Mouse (Mus musculus): Measurements from ENCODE around the gene Sox5. TPM values are rescaled to one million over a fixed set of nuclear protein-coding genes. Genes with fewer than 3 reads are reported as not detected.
A peak's percentile ranks its signal among the peaks of the same experiment; 100 is the strongest.

Sox5 gene
- total and polyA plus RNA-seq, 3 experiments = 0.08 to 0.47 (median 0.46) TPM

- Histone ChIP-seq H3K9ac (ENCODE audit: insufficient read depth, low read depth) (no peak overlapping the region), H3K36me3 (replicated peaks in 1 of 2; ENCODE audit: control insufficient read depth in 1 of 2, insufficient read depth in 1 of 2, low read length in 1 of 2) (no peaks in the 10 kb centered on the region), H3K4me2 (ENCODE audit: insufficient read depth, low read depth, poor library complexity, severe bottlenecking) (no peak overlapping the region), H3K4me1 (ENCODE audit: control insufficient read depth in 1 of 2, insufficient read depth in 2 of 2) (peaks cover 0 to 17% of the 10 kb centered on the region in 2 experiments; a peak in 2 of 4 replicates), H3K9me3 (replicated peaks; ENCODE audit: low read length) (peaks cover 3% of the 10 kb centered on the region), H3K27ac (ENCODE audit: insufficient read depth, low read depth) (no peak overlapping the region), H3K27me3 (replicated peaks) (no peaks in the 10 kb centered on the region), H3K4me3 (replicated peaks in 1 of 3; ENCODE audit: low read depth in 2 of 3, low read length in 2 of 3, poor library complexity in 1 of 3) (no peak overlapping the region), H3K79me2 (replicated peaks; ENCODE audit: control insufficient read depth, extremely low read depth, insufficient read depth, poor library complexity, severe bottlenecking) (no peaks in the 10 kb centered on the region)
- no peak for DNase-seq (ENCODE audit: extremely low read depth)
- TF ChIP-seq GABPA (IDR thresholded peaks at IDR 0.05; ENCODE audit: insufficient replicate concordance, low read depth, low read length) = no peak
- TF ChIP-seq NRF1 (IDR thresholded peaks at IDR 0.05; ENCODE audit: low read depth, low read length) = no peak
- TF ChIP-seq MEF2A (IDR thresholded peaks at IDR 0.05; ENCODE audit: borderline replicate concordance, low read depth, low read length) = no peak
- no peak for TF ChIP-seq ZMIZ1 (IDR thresholded peaks at IDR 0.05; ENCODE audit: low read depth, low read length)
- TF ChIP-seq JUN (IDR thresholded peaks at IDR 0.05; ENCODE audit: insufficient read depth, low read depth, low read length) = no peak
- no peak for TF ChIP-seq RCOR1 (conservative IDR thresholded peaks at IDR 0.05; ENCODE audit: low read depth, low read length)
- TF ChIP-seq CHD2 (IDR thresholded peaks at IDR 0.05; ENCODE audit: low read length) = no peak
- TF ChIP-seq CHD1 (IDR thresholded peaks at IDR 0.05; ENCODE audit: low read depth, low read length) = no peak
- TF ChIP-seq ETS1 (conservative IDR thresholded peaks at IDR 0.05; ENCODE audit: low read depth, low read length) = no peak
- no peak for TF ChIP-seq SIN3A (IDR thresholded peaks at IDR 0.05; ENCODE audit: low read length)
- TF ChIP-seq USF1 (IDR thresholded peaks at IDR 0.05; ENCODE audit: low read depth, low read length) = no peak
- no peak for TF ChIP-seq ZKSCAN1 (IDR thresholded peaks at IDR 0.05; ENCODE audit: borderline replicate concordance, low read depth, low read length)
- no peak for TF ChIP-seq SMC3 (IDR thresholded peaks at IDR 0.05; ENCODE audit: low read depth, low read length)
- in situ Hi-C loops (cut with MboI; ENCODE audit: low pct_ligation_motif_present, low pct_unique_long_range_greater_than_20kb, low sequenced_read_pairs) (no loop called here), dilution Hi-C loops (cut with MboI; ENCODE audit: extremely low pct_ligation_motif_present, extremely low pct_unique_long_range_greater_than_20kb, low sequenced_read_pairs) (no loop called here)
These were observed 35.3 kb downstream of the Sox5 start for GRCm38 (mm10) chr6:144746436-144746835.

GRCm38 (mm10) chr6:144742559-144742958 lies 39.2 kb downstream of the Sox5 start:
- peak overlapping the region; percentile 4; the same call in 1 of the 2 replicates for H3K4me2 ChIP-seq (ENCODE audit: insufficient read depth, low read depth, poor library complexity, severe bottlenecking)
- H3K9ac ChIP-seq (ENCODE audit: insufficient read depth, low read depth) = no peak overlapping the region
- no peaks in the 10 kb centered on the region for H3K27me3 ChIP-seq (replicated peaks)
- DNase-seq (ENCODE audit: extremely low read depth) = peak; percentile 23
- no peaks in the 10 kb centered on the region for H3K36me3 ChIP-seq (replicated peaks in 1 of 2; ENCODE audit: control insufficient read depth in 1 of 2, insufficient read depth in 1 of 2, low read length in 1 of 2)
- in situ Hi-C loops (cut with MboI; ENCODE audit: low pct_ligation_motif_present, low pct_unique_long_range_greater_than_20kb, low sequenced_read_pairs) = no loop called here
- H3K9me3 ChIP-seq (replicated peaks; ENCODE audit: low read length) = peaks cover 3% of the 10 kb centered on the region
- no peak for TF ChIP-seq EP300 (IDR thresholded peaks at IDR 0.05; ENCODE audit: low read length)
- TF ChIP-seq POLR2AphosphoS2 (IDR thresholded peaks at IDR 0.05; ENCODE audit: low read depth, low read length) = no peak
- 0 out of 2 replicates have a peak, but pooled peaks have one; percentile 39 for TF ChIP-seq ZNF384 (IDR thresholded peaks at IDR 0.05; ENCODE audit: low read depth, low read length)
- no peak overlapping the region for H3K4me3 ChIP-seq (replicated peaks in 1 of 3; ENCODE audit: low read depth in 2 of 3, low read length in 2 of 3, poor library complexity in 1 of 3)
- dilution Hi-C loops (cut with MboI; ENCODE audit: extremely low pct_ligation_motif_present, extremely low pct_unique_long_range_greater_than_20kb, low sequenced_read_pairs) = no loop called here
- no peaks in the 10 kb centered on the region for H3K79me2 ChIP-seq (replicated peaks; ENCODE audit: control insufficient read depth, extremely low read depth, insufficient read depth, poor library complexity, severe bottlenecking)
- H3K27ac ChIP-seq (ENCODE audit: insufficient read depth, low read depth) = no peak overlapping the region
- peaks cover 0 to 22% of the 10 kb centered on the region in 2 experiments; a peak in 2 of 4 replicates for H3K4me1 ChIP-seq (ENCODE audit: control insufficient read depth in 1 of 2, insufficient read depth in 2 of 2)

All from CH12.LX (cell line).